Mouse (Mus musculus) midbrain, embryonic 16.5 days (tissue): Measurements from ENCODE around the gene Pwwp2a. TPM values are rescaled to one million over a fixed set of nuclear protein-coding genes. Genes with fewer than 3 reads are reported as not detected.

Experiments
- ATAC-seq: fragments of 200-750 bp; cut with Nextera tagmentation; 2 replicates; pipeline ENCODE4 v1.8.0; 2017; ENCODE audit warnings: moderate TSS enrichment
- H3K27ac ChIP-seq: fragments of 300-500 bp; sonication (generic); 2 replicates; pipeline ENCODE4 v1.5.1; 2014; ENCODE audit warnings: mild to moderate bottlenecking, low read length, mixed read lengths
- H3K27me3 ChIP-seq: fragments of 300-500 bp; sonication (generic); 2 replicates; pipeline ENCODE4 v1.6.1; 2014; ENCODE audit warnings: low read depth, low read length, mixed read lengths; ENCODE audit not compliant: control insufficient read depth, insufficient read depth
- H3K36me3 ChIP-seq: fragments of 300-500 bp; sonication (generic); 2 replicates; pipeline ENCODE4 v1.6.1; 2014; ENCODE audit warnings: mild to moderate bottlenecking, low read length, moderate library complexity, mixed read lengths; ENCODE audit not compliant: control insufficient read depth, insufficient read depth
- H3K4me1 ChIP-seq: fragments of 300-500 bp; sonication (generic); 2 replicates; pipeline ENCODE4 v1.6.1; 2014; ENCODE audit warnings: mild to moderate bottlenecking, low read length, mixed read lengths; ENCODE audit not compliant: control insufficient read depth, insufficient read depth
- H3K4me2 ChIP-seq: fragments of 300-500 bp; sonication (generic); 2 replicates; pipeline ENCODE4 v1.6.1; 2014; ENCODE audit warnings: mild to moderate bottlenecking, low read length, mixed read lengths
- H3K4me3 ChIP-seq: fragments of 300-500 bp; sonication (generic); 2 replicates; pipeline ENCODE4 v1.5.1; 2014; ENCODE audit warnings: low read depth, mild to moderate bottlenecking, low read length, moderate library complexity, mixed read lengths
- H3K9ac ChIP-seq: fragments of 300-500 bp; sonication (generic); 2 replicates; pipeline ENCODE4 v1.6.1; 2014; ENCODE audit warnings: low read depth, low read length, mixed read lengths
- H3K9me3 ChIP-seq: fragments of 300-500 bp; sonication (generic); replicated peaks from 2 replicates; pipeline ENCODE4 v1.6.1; 2014; ENCODE audit warnings: mild to moderate bottlenecking, low read length, mixed read lengths; ENCODE audit not compliant: control insufficient read depth, poor library complexity, severe bottlenecking
- WGBS: fragments of 180-500 bp; shearing (Covaris S2); extraction: QIAGEN DNeasy Blood & Tissue Kit; methylation state at CpG from one replicate; pipeline ENCODE4 v1.1.7; 2014; 5-methylcytosine and 5-hydroxymethylcytosine counted together
- polyA plus RNA-seq: library from polyadenylated mRNA; unstranded; fragments of >200 nt; fragmentation: Nextera tagmentation; extraction: Ambion mirVana; gene quantifications from 2 replicates; pipeline ENCODE4 v1.2.1, GENCODE M21; 2015

Pwwp2a gene
- 24.5 and 29.0 TPM in 2 replicates for polyA plus RNA-seq

DNA sequence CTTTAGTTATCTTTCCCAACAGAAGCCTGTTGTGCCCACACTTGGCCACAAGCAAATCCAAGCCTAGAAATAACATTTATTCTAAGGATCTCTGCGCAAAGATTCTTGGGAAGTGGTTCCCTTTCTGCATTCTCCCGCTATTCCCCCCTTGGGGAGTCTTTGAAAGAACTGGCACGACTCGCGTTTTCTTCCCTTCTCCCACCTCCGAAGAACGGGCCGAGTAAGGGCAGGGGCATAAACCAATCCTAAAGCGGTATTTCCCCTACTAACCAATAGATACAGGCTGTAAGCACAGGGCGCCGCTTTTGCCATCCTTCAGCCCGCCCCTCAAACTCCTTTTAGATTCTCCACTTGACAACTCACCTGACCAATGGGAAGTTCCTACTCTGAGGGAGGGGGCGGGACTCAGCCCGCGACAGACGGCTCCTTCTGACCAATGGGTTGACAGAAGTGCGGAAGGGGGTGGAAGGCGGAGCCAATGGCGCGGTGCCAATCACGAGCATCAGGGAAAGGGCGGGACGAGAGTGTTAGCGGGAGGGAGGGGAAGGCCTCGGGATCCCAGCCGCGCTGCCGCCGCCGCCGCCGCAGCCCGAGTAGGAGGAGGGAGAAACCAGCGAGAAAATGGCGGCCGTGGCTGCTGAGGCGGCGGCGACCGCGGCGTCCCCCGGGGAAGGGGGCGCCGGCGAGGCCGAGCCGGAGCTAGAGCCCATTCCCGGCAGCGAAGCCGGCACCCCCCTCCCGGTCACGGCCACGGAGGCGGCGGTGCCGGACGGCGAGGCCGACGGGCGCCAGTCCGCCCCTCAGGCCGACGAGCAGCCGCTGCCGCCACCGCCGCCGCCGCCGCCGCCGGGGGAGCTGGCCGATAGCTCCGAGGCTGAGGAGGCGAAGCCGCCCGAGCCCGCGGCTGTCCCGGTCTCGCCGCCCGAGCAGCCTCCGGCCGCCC, at the start of gene Pwwp2a:
Pwwp2a (plus strand) TSS at position 527 of the 943 bp plus-strand sequence.
- peak within 1 kb of the TSS; percentile 87 for H3K4me3 ChIP-seq

DNA sequence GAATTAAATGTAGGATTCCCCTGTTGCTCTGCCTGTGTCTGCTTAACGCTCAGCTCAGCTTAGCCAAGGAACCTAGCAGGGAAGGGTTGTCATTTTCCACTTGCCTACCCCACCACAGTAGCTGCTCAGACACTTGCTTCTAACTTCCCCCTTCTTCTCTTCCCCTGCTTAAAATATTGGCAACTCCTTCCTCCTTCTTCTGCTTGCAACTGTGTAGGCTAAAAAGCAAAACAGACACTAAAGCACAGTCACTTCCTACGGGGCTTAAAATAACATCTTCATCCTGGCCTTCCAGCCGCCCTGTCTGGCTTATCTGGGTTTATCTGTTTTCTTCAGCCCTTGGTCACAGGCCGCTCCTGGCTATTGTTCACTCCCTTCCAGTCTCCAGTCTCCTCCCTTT, 49.2 kb upstream of the Pwwp2a start:
- no peak overlapping the region for H3K27ac ChIP-seq
- ATAC-seq: no peak

More for the DNA sequence above, at the start of gene Pwwp2a:
- peak; percentile 99 for ATAC-seq
- Histone ChIP-seq H3K27ac (peak within 1 kb of the TSS; percentile 94), H3K27me3 (no peaks in the 10 kb centered on the region), H3K36me3 (no peaks in the 10 kb centered on the region), H3K9ac (peak within 1 kb of the TSS; percentile 98), H3K4me2 (peak within 1 kb of the TSS; percentile 66), H3K4me1 (peaks cover 35% of the 10 kb centered on the region), H3K9me3 (no peaks in the 10 kb centered on the region)
- WGBS: under 1% methylated on average over 48 of the region's 87 CpGs

DNA sequence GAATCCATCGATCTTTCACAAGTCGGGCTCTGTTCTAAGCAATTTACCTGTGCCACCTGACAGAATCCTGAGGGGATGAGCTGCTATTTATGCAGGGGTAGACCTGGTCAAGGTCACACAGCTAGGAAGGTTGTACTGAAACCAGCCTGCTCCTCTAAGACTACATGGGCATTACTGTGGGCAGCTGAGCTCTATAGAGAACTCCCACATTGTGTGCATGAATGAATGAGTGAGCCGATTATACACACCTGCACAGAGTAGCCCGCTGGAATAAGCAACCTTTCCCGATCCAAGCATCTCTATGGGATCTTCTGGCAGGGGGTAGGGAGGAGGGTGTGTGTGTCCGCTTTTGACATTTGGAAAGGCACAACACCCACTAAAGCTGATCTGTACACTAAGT, 48.6 kb upstream of the Pwwp2a start:
- Histone ChIP-seq H3K36me3 (no peaks in the 10 kb centered on the region), H3K4me1 (peaks cover 4% of the 10 kb centered on the region; the same call in 1 of the 2 replicates), H3K27me3 (no peaks in the 10 kb centered on the region), H3K4me2 (no peak overlapping the region), H3K4me3 (no peak overlapping the region), H3K27ac (no peak overlapping the region), H3K9me3 (no peaks in the 10 kb centered on the region), H3K9ac (no peak overlapping the region)
- peak; percentile 37; the same call in 1 of the 2 replicates for ATAC-seq
- WGBS: 79% methylated on average over 6 of the region's 6 CpGs

More for the DNA sequence above, 49.2 kb upstream of the Pwwp2a start:
- 54% methylated on average over 4 of the region's 4 CpGs for WGBS
- Histone ChIP-seq H3K4me1 (peaks cover 4% of the 10 kb centered on the region; the same call in 1 of the 2 replicates), H3K9ac (no peak overlapping the region), H3K4me3 (no peak overlapping the region), H3K4me2 (no peak overlapping the region), H3K27me3 (no peaks in the 10 kb centered on the region), H3K36me3 (no peaks in the 10 kb centered on the region), H3K9me3 (no peaks in the 10 kb centered on the region)

DNA sequence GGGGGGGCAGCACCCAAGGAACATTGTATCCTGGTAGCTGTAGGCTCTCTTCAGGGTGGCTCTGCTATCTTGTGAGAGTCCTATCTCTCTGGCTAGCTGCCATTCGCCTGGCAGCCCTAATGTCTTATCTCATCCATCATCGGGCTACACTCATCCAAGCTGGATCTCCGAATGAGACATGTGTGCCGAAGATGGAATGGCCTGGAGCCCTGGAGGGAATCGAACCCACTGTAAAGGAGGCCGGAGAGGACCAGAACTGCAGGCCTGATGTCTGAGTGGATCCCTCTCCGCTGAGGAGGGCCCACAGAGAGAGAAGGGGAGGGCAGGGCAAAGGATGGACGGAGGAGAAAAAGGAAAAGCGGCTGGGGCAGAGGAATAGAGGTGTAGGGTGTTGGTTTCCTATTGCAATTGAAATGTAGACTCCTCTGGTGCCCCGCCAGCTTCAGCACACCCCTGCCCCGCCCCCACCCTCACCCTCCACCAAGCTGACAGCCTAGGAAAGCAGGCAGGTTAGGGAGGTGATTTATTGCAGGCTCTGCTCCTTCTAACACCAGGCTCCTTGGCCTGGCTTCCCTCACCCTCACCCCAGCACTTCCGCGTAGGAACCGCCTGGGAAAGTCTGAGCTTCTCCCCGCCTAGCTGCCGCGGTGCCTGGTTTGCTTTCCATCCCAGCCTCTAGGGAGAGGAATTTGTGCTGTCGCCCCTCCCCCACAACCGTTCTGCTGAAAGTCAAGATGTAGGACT, 48.0 kb upstream of the Pwwp2a start:
- H3K27ac ChIP-seq: no peak overlapping the region
- no peaks in the 10 kb centered on the region for H3K9me3 ChIP-seq
- H3K4me1 ChIP-seq: peaks cover 4% of the 10 kb centered on the region; the same call in 1 of the 2 replicates
- H3K27me3 ChIP-seq: no peaks in the 10 kb centered on the region
- 28% methylated on average over 19 of the region's 19 CpGs for WGBS
- 0 out of 2 replicates have a peak overlapping the region, but pooled peaks have one; percentile 32 for H3K9ac ChIP-seq
- ATAC-seq: peak; percentile 53
- H3K4me2 ChIP-seq: 0 out of 2 replicates have a peak overlapping the region, but pooled peaks have one; percentile 8
- H3K36me3 ChIP-seq: no peaks in the 10 kb centered on the region
- no peak overlapping the region for H3K4me3 ChIP-seq

DNA sequence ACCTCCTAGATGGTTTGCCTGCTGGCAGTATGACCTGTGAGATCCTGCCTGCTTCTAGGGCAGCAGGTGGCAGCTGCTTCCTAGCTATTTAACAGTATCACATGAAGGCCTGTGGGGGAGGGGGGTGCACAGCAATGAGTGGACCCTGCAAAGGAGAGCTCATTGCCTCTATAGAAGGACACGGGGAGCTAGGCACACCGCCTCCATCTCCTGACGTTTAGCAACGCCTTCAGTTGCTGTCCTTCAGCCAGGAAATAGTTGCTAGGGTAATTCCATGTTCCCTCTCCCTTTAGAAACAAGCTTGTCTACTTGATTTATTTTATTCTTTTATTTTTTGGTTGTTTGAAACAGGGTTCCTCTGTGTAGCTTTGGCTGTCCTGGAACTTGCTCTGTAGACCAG, 45.0 kb upstream of the Pwwp2a start:
- no peak for ATAC-seq
- Histone ChIP-seq H3K4me1 (peaks cover 4% of the 10 kb centered on the region; the same call in 1 of the 2 replicates), H3K9ac (no peak overlapping the region), H3K27ac (no peak overlapping the region), H3K4me2 (no peak overlapping the region), H3K36me3 (no peaks in the 10 kb centered on the region), H3K4me3 (no peak overlapping the region), H3K9me3 (no peaks in the 10 kb centered on the region), H3K27me3 (no peaks in the 10 kb centered on the region)
- WGBS: 76% methylated on average over 4 of the region's 4 CpGs

DNA sequence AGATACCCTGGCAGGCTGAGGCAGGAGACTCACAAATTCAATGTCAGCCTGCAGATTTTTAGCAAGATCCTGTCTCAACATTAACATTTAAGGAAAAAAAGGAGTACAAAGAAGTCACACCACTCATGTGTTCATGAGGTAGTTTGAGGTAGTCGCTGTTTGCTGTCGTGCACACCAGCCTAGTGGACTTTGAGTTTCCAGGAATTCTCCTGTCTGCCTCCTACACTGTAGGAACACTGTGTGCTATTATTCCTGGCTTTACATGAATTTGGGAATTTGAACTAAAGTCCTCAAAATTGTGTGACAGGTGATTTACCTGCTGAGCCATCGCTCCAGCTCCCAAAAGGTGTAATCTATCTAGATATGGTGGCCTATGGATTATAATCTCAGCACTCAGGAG, 43.3 kb upstream of the Pwwp2a start:
- 97% methylated on average over 3 of the region's 3 CpGs for WGBS
- no peaks in the 10 kb centered on the region for H3K9me3 ChIP-seq

DNA sequence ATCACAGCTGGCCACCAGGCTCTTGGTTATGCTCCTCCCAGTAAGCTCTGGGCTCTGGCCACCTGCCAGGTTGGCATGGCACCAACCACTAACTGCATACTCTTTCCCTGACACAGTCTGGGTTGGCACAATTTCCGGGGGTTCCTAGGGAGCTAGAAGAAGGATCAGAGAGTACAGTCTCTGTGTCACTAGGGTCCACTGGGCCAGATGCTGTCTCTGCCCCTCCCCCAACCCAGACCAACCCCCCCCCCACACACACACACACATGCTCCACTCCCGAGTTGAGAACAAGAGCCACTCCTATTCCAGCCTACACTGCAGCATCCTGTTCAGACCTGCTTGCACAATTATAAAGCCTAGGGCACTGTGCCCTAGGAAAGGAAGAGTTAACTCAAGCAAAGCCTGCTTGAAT, 38.6 kb upstream of the Pwwp2a start:
- WGBS: 19% methylated on average over 2 of the region's 2 CpGs
- no peaks in the 10 kb centered on the region for H3K36me3 ChIP-seq
- H3K4me2 ChIP-seq: no peak overlapping the region
- peaks cover 8% of the 10 kb centered on the region for H3K4me1 ChIP-seq
- H3K27me3 ChIP-seq: no peaks in the 10 kb centered on the region
- peak; percentile 91 for ATAC-seq
- H3K9ac ChIP-seq: no peak overlapping the region
- H3K4me3 ChIP-seq: no peak overlapping the region
- peak overlapping the region; percentile 14; the same call in 1 of the 2 replicates for H3K27ac ChIP-seq
- no peaks in the 10 kb centered on the region for H3K9me3 ChIP-seq

More for the DNA sequence above, 43.3 kb upstream of the Pwwp2a start:
- no peak overlapping the region for H3K4me3 ChIP-seq
- peaks cover 8% of the 10 kb centered on the region for H3K4me1 ChIP-seq
- no peak overlapping the region for H3K27ac ChIP-seq
- H3K9ac ChIP-seq: no peak overlapping the region
- no peaks in the 10 kb centered on the region for H3K36me3 ChIP-seq
- no peak overlapping the region for H3K4me2 ChIP-seq
- H3K27me3 ChIP-seq: no peaks in the 10 kb centered on the region
- ATAC-seq: no peak

DNA sequence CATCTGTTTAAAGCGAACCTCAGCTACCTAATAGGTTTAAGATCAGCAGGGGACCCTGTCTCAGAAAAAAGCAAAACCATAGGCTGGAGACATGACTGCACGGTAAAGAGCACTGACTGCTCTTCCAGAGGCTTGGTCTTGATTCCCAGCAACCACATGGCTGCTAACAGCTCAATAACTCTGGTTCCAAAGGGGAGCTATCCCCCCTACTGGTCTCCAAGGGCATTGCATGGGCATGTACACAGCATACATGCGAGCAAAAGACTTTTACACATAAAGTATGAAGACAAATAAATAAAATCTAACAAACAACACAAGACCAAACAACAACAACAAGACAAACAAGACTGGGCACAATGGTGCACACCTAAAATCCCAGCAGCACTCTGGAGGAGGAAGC, 36.5 kb upstream of the Pwwp2a start:
- no peaks in the 10 kb centered on the region for H3K9me3 ChIP-seq
- no peak overlapping the region for H3K27ac ChIP-seq
- WGBS: 88% methylated on average over 3 of the region's 3 CpGs
- peaks cover 8% of the 10 kb centered on the region for H3K4me1 ChIP-seq
- H3K27me3 ChIP-seq: no peaks in the 10 kb centered on the region
- no peak overlapping the region for H3K9ac ChIP-seq
- no peak overlapping the region for H3K4me2 ChIP-seq
- no peaks in the 10 kb centered on the region for H3K36me3 ChIP-seq
- H3K4me3 ChIP-seq: no peak overlapping the region
- no peak for ATAC-seq
